Mouse (Mus musculus): ENCODE measurements around the gene Lnx1. TPM values are rescaled to one million over a fixed set of nuclear protein-coding genes. Genes with fewer than 3 reads are reported as not detected.

Gene Lnx1
- polyA plus RNA-seq, 1 experiment from 2014 or later = not detected

GRCm38 (mm10) chr5:74623316-74624000 lies 79.3 kb downstream of the Lnx1 start:
- no peaks in the 10 kb centered on the region for H3K27me3 ChIP-seq
- H3K9me3 ChIP-seq (replicated peaks) = no peaks in the 10 kb centered on the region
- H3K9ac ChIP-seq = no peak overlapping the region
- H3K4me1 ChIP-seq (replicated peaks) = no peaks in the 10 kb centered on the region
- H3K4me3 ChIP-seq (replicated peaks) = no peak overlapping the region
- H3K27ac ChIP-seq (replicated peaks) = no peak overlapping the region
- no peak overlapping the region for H3K4me2 ChIP-seq
- no peak for ATAC-seq (ENCODE audit: insufficient read depth)
- no peaks in the 10 kb centered on the region for H3K36me3 ChIP-seq (replicated peaks)
- 80% methylated on average over 14 of the region's 14 CpGs for WGBS (ENCODE audit: insufficient replicate concordance)

DNA sequence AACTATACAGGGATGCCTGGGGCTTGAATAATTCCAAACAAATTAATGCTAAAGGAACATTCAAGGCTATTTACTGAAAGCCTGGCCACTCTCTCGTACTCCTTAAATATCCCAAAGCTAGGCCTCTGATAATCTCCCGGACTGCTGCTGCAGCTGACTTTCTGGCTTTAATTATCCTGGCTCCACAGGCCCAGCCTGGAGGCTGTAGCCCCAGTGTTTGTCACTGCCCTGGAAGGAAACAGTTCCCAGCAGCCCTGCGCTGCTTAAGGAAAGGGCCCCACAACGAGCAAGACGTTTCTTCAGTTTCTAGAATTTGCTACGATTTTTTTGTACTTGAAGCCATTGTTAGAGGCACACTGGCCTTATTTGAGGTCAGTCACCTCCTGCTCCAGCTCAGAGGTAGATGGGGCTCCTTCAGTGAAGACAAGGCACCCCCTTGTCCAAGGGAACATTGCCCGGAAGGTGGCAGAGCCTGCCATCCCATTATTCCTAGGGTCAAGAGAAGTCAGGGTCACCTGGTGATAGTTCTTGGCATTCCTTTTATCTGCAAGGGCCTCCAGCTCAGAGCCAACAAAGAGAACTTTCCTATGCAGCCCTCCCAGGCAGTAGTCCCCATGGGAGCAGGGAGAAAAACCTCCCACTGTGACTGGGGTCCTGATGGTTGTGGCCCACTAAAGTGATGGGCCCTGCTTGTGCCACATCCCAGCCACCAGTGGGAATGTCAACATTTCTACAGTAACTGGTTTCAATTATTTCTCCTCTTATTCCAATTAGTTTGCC lies 80.8 kb downstream of the Lnx1 start:
- H3K27me3 ChIP-seq = no peaks in the 10 kb centered on the region
- WGBS (ENCODE audit: insufficient replicate concordance) = 66% methylated on average over 7 of the region's 7 CpGs
- no peaks in the 10 kb centered on the region for H3K4me1 ChIP-seq (replicated peaks)
- H3K9ac ChIP-seq = no peak overlapping the region
- no peaks in the 10 kb centered on the region for H3K36me3 ChIP-seq (replicated peaks)
- H3K9me3 ChIP-seq (replicated peaks) = no peaks in the 10 kb centered on the region
- no peak overlapping the region for H3K27ac ChIP-seq (replicated peaks)
- no peak for ATAC-seq (ENCODE audit: insufficient read depth)
- no peak overlapping the region for H3K4me2 ChIP-seq
- H3K4me3 ChIP-seq (replicated peaks) = no peak overlapping the region

- H3K4me3 ChIP-seq (replicated peaks) = no peak overlapping the region
- no peaks in the 10 kb centered on the region for H3K4me1 ChIP-seq (replicated peaks)
- ATAC-seq (ENCODE audit: insufficient read depth) = no peak
Observed at GRCm38 (mm10) chr5:74618573-74619059, 84.1 kb downstream of the Lnx1 start.

GRCm38 (mm10) chr5:74617816-74618572 lies 84.7 kb downstream of the Lnx1 start:
- Histone ChIP-seq H3K9ac (no peak overlapping the region), H3K4me3 (replicated peaks) (no peak overlapping the region), H3K4me2 (no peak overlapping the region), H3K36me3 (replicated peaks) (no peaks in the 10 kb centered on the region), H3K9me3 (replicated peaks) (no peaks in the 10 kb centered on the region), H3K27me3 (0 out of 2 replicates have a peak, but pooled peaks cover 4% of the 10 kb centered on the region), H3K27ac (replicated peaks) (no peak overlapping the region), H3K4me1 (replicated peaks) (no peaks in the 10 kb centered on the region)
- WGBS (ENCODE audit: insufficient replicate concordance) = 48% methylated on average over 13 of the region's 13 CpGs
- ATAC-seq (ENCODE audit: insufficient read depth) = no peak

More at GRCm38 (mm10) chr5:74618573-74619059, 84.1 kb downstream of the Lnx1 start:
- H3K27ac ChIP-seq (replicated peaks) = no peak overlapping the region
- H3K4me2 ChIP-seq = no peak overlapping the region
- no peaks in the 10 kb centered on the region for H3K9me3 ChIP-seq (replicated peaks)
- H3K9ac ChIP-seq = no peak overlapping the region
- H3K36me3 ChIP-seq (replicated peaks) = no peaks in the 10 kb centered on the region
- H3K27me3 ChIP-seq = 0 out of 2 replicates have a peak, but pooled peaks cover 4% of the 10 kb centered on the region
- WGBS (ENCODE audit: insufficient replicate concordance) = 56% methylated on average over 3 of the region's 3 CpGs

GRCm38 (mm10) chr5:74613491-74614151 lies 89.1 kb downstream of the Lnx1 start:
- Histone ChIP-seq H3K27me3 (0 out of 2 replicates have a peak, but pooled peaks cover 4% of the 10 kb centered on the region), H3K4me1 (replicated peaks) (no peaks in the 10 kb centered on the region), H3K27ac (replicated peaks) (no peak overlapping the region), H3K36me3 (replicated peaks) (no peaks in the 10 kb centered on the region), H3K4me2 (peak overlapping the region; percentile 9; the same call in 1 of the 2 replicates), H3K4me3 (replicated peaks) (no peak overlapping the region), H3K9ac (no peak overlapping the region), H3K9me3 (replicated peaks) (no peaks in the 10 kb centered on the region)
- no peak for ATAC-seq (ENCODE audit: insufficient read depth)
- WGBS (ENCODE audit: insufficient replicate concordance) = 43% methylated on average over 18 of the region's 18 CpGs

GRCm38 (mm10) chr5:74612713-74613112 lies 90.0 kb downstream of the Lnx1 start:
- no peaks in the 10 kb centered on the region for H3K4me1 ChIP-seq (replicated peaks)
- no peak overlapping the region for H3K4me3 ChIP-seq (replicated peaks)
- WGBS (ENCODE audit: insufficient replicate concordance) = 67% methylated on average over 5 of the region's 5 CpGs
- no peaks in the 10 kb centered on the region for H3K9me3 ChIP-seq (replicated peaks)
- H3K27ac ChIP-seq (replicated peaks) = no peak overlapping the region
- ATAC-seq (ENCODE audit: insufficient read depth) = no peak
- H3K4me2 ChIP-seq = no peak overlapping the region
- no peak overlapping the region for H3K9ac ChIP-seq
- H3K36me3 ChIP-seq (replicated peaks) = no peaks in the 10 kb centered on the region
- 0 out of 2 replicates have a peak, but pooled peaks cover 4% of the 10 kb centered on the region for H3K27me3 ChIP-seq

DNA sequence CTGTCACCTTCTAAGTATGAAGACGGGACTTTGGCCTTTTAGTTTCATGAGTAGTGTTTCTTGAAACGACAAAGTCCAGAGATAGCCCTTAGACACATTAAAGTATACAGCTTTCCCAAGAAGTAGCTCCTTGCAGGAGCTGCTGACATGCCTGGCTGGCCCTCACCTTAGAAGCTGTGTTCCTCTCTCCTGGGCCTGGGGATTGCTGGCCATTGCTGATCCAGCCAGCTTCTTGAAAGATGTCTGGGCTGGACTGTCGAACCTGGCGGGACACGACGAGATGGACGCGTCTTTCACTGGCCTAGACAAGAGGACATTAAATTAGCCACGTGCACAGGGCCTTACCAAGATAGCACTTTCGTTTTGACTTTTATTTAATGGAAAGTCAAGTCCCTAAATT lies 92.2 kb downstream of the Lnx1 start:
- no peaks in the 10 kb centered on the region for H3K4me1 ChIP-seq (replicated peaks)
- H3K9me3 ChIP-seq (replicated peaks) = no peaks in the 10 kb centered on the region
- H3K4me2 ChIP-seq = no peak overlapping the region
- H3K36me3 ChIP-seq (replicated peaks) = no peaks in the 10 kb centered on the region
- 0 out of 2 replicates have a peak, but pooled peaks cover 4% of the 10 kb centered on the region for H3K27me3 ChIP-seq
- H3K9ac ChIP-seq = no peak overlapping the region
- H3K4me3 ChIP-seq (replicated peaks) = no peak overlapping the region
- 73% methylated on average over 10 of the region's 10 CpGs for WGBS (ENCODE audit: insufficient replicate concordance)
- no peak overlapping the region for H3K27ac ChIP-seq (replicated peaks)
- ATAC-seq (ENCODE audit: insufficient read depth) = no peak

DNA sequence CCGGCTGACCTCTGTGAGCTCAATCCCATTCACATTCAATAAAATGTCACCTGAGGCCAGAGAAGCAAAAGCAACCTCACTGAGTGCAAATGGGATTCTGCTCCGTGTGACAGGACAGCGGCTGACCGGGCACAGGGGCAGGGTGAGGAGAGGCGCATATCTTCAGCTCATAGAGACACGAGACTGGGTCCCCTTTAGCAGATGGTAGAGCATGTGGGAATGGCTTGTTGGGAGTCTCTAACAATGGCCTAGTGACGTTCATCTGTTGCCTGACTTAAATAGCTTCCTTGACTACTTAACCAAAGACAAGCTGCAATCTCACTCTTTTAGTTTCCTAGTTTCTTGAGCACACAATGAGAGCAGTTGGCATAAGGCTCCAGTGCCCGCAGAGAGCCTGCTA lies 96.5 kb downstream of the Lnx1 start:
- 77% methylated on average over 8 of the region's 8 CpGs for WGBS (ENCODE audit: insufficient replicate concordance)
- no peak for ATAC-seq (ENCODE audit: insufficient read depth)
- Histone ChIP-seq H3K4me1 (replicated peaks) (no peaks in the 10 kb centered on the region), H3K9ac (no peak overlapping the region), H3K9me3 (replicated peaks) (no peaks in the 10 kb centered on the region), H3K27me3 (no peaks in the 10 kb centered on the region), H3K27ac (replicated peaks) (no peak overlapping the region), H3K4me3 (replicated peaks) (no peak overlapping the region), H3K36me3 (replicated peaks) (no peaks in the 10 kb centered on the region), H3K4me2 (no peak overlapping the region)

GRCm38 (mm10) chr5:74603306-74603705 lies 99.4 kb downstream of the Lnx1 start:
- WGBS (ENCODE audit: insufficient replicate concordance) = 55% methylated on average over 4 of the region's 4 CpGs
- H3K4me3 ChIP-seq (replicated peaks) = no peak overlapping the region

DNA sequence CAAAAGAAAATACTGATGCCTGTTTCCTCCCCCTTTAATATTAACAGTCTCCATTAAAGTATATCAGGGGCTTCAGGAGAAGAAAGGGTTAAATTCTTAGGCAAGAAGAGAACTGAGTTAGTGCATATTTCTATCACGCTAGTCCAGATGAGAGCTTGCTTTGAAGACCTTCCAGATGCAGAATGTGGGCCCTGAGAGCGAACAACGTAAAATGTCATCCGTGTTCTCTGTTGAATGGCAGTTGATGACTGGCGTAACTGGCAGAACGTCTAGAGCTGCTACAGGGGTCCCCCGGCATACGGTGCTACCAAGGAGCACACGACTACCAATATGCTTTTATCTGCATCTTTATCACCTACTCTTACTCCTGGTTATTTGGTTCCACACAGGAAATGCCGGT lies 100.3 kb downstream of the Lnx1 start:
- no peak for ATAC-seq (ENCODE audit: insufficient read depth)
- no peak overlapping the region for H3K9ac ChIP-seq
- WGBS (ENCODE audit: insufficient replicate concordance) = 78% methylated on average over 10 of the region's 10 CpGs
- H3K9me3 ChIP-seq (replicated peaks) = no peaks in the 10 kb centered on the region
- no peaks in the 10 kb centered on the region for H3K27me3 ChIP-seq
- H3K4me2 ChIP-seq = no peak overlapping the region
- no peak overlapping the region for H3K4me3 ChIP-seq (replicated peaks)
- peaks cover 11% of the 10 kb centered on the region for H3K36me3 ChIP-seq (replicated peaks)
- no peaks in the 10 kb centered on the region for H3K4me1 ChIP-seq (replicated peaks)
- no peak overlapping the region for H3K27ac ChIP-seq (replicated peaks)

More at GRCm38 (mm10) chr5:74603306-74603705, 99.4 kb downstream of the Lnx1 start:
- no peak for ATAC-seq (ENCODE audit: insufficient read depth)
- Histone ChIP-seq H3K9me3 (replicated peaks) (no peaks in the 10 kb centered on the region), H3K4me1 (replicated peaks) (no peaks in the 10 kb centered on the region), H3K9ac (no peak overlapping the region), H3K4me2 (no peak overlapping the region), H3K36me3 (replicated peaks) (peaks cover 6% of the 10 kb centered on the region; the same call in 1 of the 2 replicates), H3K27me3 (no peaks in the 10 kb centered on the region), H3K27ac (replicated peaks) (no peak overlapping the region)

Data from liver, embryonic 15.5 days (tissue).